Mouse (Mus musculus): ENCODE measurements around the gene Ndufb6.
"Not testable (repeated sequence)": the region's sequence is repeated elsewhere in the genome, so short reads cannot be mapped to it uniquely, and the experiment has no call there.

DNA sequence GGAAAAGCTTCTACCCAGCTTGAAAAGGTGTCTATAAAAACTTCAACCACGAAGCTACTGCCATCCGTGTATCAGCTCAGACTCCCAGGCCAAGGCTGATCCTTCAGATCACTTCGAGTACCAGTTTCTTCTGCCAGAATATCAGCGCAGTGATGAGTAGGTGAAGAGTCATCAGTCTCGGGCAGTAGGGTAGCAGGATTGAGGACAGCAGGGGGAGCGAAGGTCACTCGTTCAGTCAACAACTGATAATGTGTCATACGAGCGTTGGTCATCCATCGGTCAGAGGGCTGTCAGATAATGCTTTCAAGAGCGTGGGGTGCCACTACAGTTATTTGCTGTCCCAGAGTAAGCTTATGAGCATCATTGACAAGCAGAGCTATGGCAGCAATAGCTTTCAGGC, 12.3 kb upstream of the Ndufb6 start:
- not testable (repeated sequence) for TF ChIP-seq EP300, CTCF (IDR thresholded peaks at IDR 0.05)

All from lung, postnatal 0 days (tissue).